Mouse (Mus musculus) gonadal fat pad, adult 2 months (tissue): ENCODE measurements at regions not wholly inside any gene's neighbourhood (a gene's known extent, or its start where the extent isn't known, plus 50 kb on each side); places are given as distances from the start of the nearest gene placed in this dataset.

Source experiments
- DNase-seq: peaks from one replicate; pipeline ENCODE4 v3.0.0-alpha.2; 2012; ENCODE audit warnings: low read depth

DNA sequence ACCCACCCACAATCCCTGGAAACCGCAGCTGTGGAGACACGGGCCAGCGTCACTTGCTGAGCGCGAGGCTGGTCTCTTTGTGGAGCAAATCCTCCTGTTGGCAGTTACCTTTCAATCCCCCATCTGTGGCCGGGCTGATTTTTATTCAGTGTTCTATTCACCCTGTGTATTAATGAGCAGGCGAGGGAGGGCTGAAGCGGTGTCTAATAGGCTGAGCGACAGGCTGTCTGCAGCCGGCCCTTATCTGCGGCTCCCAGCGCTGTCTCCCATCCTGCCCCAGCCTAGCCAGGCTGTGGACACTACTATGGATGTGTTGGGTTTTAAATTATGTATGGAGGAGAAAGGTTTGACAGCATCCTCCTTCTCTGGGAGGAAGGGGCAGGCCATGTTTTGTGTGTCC is 138.3 kb upstream of the Gm26897 start:
- no peak for DNase-seq

DNA sequence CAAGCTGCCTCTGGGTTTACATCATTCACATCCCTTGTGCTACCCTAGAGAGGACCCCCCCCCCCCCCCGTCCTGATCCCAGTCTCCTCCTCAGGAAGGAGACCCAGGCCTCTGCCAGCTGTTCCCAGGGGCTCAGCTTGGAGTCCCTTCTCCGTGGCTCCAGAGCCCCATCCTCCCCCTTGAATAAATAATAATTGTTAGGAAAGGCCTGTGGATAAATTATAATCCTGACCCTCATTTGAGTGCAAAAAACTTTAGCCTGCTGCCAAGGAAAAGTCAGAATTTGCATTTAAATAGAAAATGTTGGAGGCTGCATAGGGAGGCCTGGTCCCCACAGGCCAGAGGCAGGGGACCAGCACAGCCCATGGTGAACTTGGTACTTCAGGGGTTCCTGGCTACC is 136.0 kb upstream of the Gm26897 start:
- DNase-seq = no peak

DNA sequence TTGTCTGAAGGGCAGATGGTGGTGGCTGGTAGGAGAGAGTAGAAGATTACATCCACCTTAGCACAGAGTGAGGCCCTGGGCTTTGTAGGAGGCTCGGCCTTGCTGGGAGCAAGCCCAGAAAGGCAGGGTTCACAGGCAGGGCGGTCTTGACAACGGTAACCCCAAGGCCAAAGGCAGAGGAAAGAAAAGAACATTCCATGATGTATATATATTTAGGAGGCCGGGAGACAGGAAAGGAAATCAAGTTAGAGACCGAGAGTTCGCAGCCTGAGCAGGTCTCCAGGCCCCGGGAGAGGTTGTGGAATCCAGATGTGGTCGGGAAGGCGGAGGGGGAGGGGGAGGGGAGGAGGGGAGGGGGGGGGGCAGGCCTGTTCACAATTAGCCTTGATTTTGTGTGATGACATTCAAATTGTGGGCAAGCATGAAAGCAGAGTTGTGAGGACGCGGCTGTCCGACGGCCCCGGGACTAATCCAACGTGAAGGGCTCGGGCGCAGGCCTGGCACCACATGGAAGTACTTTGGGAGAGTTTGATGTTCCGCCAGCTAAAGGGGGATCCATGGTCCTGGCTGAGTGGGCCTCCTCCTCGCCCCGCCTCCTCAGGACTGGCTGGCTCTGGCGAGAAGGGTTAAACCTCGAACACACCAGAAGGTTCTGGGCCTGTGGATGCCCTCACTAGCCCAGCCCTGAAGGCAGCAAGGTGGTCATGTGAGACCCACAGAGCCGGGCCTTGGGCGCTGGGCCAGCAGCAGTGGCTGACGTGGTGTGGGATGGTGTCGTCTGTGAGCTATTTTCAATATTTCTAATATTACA is 131.8 kb upstream of the Gm26897 start:
- DNase-seq = no peak

DNA sequence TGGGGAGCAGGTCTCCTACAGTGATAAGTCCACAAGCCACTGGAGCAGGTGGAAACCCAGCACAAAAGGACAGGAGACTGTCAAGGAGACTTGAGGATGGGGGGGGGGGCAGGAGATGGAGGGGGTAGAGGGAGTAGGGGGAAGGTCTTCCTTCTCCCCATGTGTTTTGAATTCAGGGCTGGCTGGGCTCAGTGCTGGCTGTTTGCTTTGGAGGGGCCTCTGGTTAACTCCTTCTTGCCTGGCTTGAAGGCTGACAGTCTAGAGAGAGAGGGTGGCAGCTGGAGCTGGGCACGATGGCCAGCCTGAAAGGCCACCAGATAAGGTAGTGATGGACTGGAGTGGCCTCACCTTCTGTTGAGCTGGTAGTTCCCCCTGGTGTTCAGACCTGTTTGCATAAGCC is 120.0 kb upstream of the Gm26897 start:
- no peak for DNase-seq

DNA sequence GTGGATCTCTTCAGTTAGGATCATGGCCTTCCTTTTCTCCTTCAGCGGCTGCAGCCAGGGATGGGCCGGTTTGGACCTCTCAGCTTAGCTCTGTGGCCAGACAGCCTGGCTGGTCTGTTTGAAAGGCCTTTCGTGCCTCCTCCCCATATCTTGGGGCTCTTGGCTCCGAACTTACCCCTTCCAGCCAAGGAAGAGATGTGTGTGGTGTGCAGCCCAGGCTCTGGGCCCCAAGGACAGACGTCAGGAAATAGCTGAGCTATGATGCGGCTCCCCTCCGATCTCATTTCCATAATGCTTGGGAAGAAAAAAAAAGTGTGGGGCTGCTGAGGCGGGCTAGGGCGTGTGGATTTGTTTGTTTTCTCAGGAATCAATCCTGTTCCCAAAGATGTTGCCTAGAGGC is 113.8 kb upstream of the Gm26897 start:
- DNase-seq = no peak

DNA sequence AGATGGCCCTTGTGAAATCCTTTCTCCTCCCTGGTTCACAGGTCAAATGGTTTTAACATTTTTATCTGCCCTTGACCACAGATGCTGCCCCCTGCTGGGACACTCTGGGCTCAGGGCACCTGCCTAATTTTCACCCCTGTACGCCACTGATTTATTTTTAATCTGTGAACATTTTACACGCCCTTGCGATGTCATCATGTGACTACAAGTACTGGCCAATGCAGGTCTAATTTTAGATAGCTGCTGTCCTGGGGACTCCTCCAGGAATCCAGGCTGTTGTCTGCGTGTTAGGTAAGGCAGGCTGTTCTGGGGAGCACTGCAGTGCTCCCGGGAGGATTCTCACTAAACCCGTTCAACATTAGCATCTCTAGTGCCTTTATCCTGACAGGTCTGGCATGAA is 113.1 kb upstream of the Gm26897 start:
- DNase-seq = no peak

DNA sequence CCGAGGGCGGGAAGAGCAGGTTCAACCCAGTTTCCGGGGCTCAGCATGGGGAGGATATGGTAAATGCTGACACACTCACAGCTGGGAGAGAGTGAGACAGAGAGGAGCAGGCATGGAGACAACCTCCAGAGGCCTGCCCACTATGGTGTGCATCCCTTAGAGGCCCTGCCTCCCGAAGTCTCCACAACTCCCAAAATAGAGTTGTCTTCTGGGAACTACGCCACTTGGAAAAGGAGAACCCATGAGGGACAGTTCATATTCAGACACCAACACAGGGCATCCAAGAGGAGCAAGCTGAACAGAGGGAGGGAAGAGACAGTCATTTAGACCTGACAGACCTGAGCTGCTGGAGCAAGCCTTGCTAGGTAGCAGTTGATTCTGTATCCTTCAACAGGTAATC is 111.2 kb upstream of the Gm26897 start:
- no peak for DNase-seq

DNA sequence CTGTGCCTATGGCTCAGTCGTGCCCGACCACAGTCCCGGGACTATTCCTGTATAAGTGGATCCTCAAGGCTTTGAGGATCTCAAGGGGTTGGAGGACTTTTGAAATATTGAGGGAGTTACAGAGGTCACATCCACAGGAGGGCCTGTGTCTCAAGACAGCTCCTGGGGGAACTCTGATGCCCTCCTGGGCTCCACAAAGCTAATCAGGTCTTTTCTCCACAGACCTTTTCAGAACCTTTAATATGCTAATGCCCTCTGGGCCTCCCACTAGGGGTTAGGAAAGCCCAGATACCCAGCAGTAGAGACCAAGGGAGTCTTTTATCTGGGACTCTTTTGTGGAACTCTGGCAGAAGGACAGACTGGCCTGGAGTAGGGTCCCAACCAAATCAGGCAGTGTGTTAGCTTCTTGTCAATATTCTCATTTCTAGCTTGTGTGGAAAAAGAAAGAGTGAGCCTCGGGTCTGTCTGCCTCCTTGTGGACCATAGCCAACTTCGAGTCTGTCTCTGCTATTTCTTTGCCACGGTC is 107.4 kb upstream of the Gm26897 start:
- no peak for DNase-seq

DNA sequence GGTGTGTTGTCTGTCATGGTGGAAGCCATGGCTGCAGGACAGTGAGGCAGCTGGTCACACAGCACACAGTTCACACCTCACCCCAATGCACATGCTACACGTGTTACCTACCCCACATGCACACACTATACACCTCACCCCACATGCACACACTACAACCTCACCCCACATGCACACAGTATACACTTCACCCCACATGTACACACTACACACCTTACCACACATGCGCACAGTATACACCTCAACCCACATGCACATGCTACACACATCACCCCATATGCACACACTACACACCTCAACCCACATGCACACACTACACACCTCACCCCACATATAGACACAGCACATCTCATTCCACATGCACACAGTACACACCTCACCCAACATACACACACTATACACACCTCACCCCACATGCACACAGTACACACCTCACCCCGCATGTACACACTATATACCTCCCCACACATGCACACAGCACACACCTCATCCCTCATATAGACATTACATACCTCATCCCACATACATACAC is 103.3 kb upstream of the Gm26897 start:
- no peak for DNase-seq

DNA sequence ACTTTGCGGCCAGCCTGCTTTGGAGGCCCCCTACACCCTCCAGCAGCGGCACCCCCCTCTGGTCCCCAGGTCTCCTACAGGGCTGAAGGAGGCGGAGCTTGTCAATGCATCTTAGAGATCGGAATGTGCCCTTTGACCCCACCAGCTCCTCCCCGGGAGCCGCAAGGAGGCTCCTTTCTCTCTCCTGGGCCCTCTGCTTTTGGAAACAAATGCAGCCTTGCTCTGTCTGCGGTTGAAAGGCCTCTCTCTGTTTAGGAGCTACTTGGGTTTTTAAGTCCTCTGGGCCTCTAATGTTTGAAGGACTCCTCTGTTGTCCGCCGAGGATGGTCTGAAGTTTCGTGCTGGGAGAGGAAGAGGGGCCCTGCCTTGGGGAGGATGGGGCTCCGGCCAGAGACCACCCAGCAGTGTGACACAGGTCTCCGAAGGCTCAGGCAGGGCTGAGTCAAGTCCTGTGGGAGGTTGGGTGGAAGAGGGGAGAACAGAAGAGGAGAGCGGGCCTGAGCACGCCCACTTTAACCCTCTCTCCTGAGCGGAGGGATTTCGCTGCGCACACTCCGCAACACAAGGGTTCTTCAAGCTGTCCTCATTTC is 102.1 kb upstream of the Gm26897 start:
- no peak for DNase-seq

DNA sequence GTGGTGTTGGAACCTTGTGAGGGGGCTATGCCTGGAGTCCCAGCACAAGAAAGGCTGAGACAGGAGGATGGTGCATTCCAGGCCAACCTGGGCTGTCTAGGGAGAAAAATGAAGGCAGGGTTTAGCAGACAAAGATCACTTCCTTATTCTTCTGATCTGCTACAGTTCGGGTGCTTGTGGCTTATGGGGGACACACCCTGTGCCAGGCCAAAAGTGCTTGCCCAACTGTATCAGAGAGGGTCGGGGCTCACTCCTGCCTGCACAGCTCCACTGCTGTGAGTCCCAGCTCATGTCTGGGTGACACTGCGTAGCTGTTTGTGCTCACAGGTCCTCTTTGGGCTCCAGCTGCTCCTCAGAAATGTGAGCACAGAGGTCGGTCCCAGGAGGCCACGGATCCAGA is 98.6 kb upstream of the Gm26897 start:
- DNase-seq = no peak

DNA sequence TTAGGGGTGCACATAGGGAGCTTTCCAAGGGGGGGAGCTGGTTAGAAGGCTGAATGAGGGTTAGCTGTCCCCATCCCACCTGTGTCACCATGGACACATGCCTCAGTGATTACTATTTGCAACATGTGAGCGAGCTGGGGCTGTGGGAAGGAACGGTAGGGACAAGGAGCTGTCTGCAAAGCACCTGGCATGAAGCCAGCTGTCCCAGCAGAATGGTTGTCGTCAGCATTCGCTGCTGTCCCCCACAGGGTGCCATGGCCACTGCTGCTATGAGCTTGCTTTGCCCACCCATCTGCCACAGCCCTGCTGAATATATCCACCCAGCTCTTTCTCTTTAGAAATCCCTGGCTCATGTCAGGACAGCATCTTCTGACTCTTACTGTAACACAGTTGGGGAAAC is 96.8 kb upstream of the Gm26897 start:
- DNase-seq = no peak

DNA sequence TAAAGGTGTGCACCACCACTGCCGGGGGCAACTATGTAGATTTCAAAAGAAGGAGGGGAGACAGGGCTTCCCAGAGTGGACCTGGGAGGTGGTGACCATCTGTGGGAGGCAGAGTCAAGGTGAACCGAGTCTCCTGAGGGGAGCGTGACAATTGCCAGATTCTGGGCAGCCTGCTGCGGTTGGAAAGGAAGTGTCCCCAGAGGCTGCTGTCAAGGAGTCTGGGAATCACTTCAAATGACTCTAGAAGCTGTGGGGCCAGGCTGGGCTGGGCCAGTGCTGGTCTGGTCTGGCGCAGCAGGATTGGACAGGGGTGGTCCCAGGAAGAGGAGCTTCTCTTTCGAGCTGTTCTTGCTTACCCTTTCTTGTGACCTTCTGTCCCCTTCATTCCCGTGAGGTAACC is 95.4 kb upstream of the Gm26897 start:
- DNase-seq = no peak

DNA sequence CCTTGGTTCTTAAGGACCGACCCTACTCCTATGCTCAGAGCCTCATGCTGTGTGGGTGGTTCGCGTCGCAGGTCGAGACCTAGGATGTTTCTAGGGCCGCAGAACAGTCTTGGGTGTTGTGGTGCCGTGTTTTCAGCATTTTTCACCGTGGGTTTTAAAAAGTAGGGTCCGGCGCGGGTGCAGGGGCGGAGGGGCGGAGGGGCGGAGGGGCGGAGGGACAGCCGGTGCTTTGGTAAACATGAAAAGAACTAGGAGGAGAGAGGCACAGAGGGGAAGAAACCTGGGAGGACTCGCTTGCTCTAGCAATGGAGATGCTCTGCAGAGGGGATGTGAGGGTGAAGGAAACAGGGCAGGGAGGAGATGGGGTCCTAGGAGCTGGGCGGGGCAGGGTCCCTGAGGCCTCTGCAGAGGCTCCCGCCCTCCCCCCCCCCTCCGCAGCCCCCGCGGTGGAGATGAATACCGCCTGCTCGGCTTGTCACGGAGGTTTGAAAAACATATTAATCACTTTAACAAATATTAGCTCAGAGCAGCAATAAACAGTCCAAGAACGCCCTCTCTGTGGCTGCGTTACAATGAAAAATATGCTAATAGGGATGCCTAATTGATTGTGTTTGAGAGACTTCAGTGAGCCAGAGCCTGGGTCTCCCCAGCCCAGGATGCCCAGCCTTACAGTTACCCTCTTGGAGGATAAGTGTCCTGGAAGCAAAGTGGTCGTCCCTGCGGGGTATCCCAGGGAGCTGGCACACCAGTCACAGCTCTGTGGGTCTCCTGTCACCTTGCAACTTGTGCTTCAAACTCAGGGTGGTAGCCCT is 94.0 kb upstream of the Gm26897 start:
- no peak for DNase-seq

DNA sequence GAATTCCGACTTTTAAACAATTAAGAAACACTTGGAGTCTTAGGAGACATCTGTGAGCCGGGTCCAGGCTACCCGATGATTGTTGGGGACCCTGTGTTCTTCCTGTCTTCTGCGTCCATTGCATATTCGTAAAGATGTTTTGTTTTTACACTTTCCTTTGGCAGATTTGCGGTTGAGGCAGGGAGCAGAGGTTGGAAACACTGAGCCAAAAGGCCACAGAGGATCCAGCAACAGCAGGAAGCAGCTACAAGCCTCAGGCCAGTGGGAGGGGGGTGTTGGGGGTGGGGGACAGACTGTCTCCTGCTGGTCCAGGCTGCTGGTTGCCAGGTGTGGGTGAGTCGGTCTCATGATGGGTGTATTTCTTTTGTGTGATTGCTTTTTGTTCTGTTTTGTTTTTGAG is 92.7 kb upstream of the Gm26897 start:
- no peak for DNase-seq

DNA sequence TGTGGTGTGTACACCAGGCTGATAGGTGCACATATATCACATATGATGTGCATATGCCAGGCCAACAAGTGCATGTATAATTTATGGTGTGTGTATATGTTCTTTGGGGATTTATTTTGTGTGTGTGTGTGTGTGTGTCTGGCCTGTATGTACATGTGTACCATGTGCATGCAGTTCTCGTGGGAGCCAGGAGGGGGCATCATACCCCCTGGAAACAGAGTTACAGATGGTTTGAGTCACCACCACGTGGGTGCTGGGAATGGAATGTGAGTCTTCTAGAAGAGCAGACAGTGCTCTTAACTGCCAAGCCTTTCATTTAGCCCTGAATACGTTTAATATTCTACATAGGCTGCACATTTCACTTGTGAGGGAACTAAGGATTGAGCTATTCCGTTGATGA is 92.0 kb upstream of the Gm26897 start:
- DNase-seq = no peak

DNA sequence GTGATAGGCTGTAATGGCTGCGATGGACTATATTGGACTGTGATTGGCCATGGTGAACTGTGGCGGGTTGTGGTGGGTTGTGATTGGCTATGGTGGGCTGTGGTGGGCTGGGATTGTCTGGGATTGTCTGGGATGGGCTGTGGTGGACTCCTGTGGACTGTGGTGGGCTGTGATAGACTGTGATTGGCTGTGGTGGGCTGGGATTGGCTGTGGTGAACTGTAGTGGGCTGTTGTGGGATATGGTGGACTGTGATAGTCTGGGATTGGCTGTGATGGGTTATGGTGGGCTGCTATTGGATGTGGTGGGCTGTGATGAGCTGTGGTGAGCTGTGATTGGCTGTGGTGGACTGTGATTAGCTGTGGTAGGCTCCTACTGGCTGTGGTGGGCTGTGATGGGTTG is 89.6 kb upstream of the Gm26897 start:
- no peak for DNase-seq

DNA sequence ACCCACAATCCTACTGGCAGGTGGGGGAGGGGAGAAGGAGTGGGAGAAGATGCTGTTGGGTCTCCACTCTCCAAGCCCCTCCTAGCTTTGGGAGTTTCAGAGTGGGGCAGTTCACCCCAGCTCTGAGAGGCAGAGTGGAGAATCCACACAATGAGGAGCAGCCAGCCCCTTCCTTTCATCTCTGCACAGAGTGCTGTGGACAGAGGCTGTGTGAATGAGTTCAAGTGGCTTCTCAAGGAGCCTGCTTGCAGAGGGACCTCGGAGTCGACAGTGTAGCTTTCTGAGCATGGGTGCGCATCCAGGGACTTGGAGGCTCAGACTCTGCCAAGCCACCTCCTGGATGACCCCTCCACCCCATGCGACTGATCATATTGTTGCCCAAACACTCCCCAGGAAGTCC is 88.9 kb upstream of the Gm26897 start:
- DNase-seq = no peak

DNA sequence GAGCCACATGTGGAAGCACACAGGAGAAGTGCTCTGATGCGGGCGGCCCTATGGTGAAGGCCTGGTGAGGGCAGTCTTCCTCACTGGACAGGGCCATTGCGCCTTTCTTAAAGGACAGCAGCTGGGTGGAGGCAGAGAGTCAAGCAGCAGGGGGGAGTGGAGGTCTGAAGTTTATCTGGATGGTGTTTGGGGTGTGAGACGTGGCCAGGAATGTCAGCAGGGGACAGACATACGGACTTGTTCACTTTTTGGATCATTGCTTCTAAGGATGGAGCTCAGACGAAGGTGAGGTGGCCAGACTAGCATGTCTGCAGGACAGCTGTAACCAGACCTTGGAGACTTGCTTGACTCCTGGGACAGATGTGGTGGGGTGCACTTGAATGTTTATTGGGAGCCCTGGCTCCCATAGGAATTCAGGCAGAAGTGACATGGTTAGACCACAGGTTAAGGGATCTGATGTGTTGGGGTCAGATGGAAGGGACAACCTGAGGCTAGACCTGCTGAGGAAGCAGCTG is 86.0 kb upstream of the Gm26897 start:
- no peak for DNase-seq

DNA sequence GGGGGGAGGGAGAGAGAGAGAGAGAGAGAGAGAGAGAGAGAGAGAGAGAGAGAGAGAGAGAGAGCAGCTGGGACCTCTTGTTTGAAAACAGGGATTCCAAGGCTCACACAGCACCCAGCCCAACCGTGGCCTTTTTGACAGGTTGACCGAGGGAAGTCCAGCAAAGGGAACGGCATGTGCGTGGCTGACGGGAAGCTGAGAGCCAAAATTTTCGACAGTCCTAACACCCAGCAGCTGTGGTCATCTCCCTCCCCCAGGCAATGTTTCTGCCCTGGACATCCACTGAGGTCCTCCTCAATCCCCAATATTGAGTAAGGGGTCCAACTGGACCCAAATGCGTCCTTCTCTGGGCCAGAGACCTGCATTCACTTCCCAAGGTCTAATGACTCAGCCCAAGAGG is 85.2 kb upstream of the Gm26897 start:
- no peak for DNase-seq

DNA sequence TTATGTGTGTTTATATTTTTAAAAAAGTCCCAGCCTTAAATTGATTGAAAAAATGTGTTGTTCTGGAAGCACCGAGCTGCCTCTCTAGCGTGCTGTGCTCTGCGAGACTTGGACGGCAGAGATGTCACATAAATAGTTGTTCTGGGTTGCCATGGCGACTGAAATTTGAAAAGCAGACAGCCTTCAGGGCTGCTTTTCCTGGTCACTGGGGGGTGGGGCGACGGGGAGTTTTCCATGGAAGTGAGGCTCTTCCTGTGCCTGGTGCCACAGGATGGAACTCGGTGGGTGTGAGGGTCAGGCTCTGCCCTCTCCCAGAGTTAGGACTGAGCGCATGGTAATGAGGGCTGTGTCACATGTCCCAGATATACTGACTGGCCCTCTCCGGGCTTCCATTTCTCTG is 84.7 kb upstream of the Gm26897 start:
- DNase-seq = no peak

DNA sequence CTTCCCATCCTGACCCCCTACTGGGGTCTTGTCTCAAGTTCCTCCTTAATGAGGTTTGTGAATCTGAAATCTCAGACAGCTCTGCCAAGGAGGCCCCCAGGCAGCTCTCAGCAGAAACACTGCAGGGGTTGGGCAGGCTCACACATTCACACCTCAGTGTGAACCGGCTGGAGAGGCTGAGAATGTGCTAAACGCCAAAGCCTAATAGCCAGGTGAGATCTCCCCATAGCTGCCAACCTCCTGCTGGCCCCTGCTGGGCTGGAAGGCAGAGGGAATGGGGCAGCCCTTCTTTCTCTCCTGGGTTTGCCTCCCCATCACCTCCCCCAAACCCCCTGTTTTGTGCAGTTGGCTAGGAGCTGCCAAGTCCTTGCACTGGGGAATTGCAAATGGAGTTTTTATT is 81.3 kb upstream of the Gm26897 start:
- no peak for DNase-seq
